Mouse (Mus musculus) left cerebral cortex, adult 2 months (tissue): ENCODE measurements around the gene Ddr2. TPM values are rescaled to one million over a fixed set of nuclear protein-coding genes. Genes with fewer than 3 reads are reported as not detected.

Experiments
- DNase-seq, 2 experiments: peaks; one replicate each; pipeline ENCODE4 v3.0.0; 2021 to 2022; ENCODE audit warnings: low spot score in 2 of 2, mixed read lengths in 1 of 2; ENCODE audit errors: extremely low spot score in 1 of 2
- H3K27ac ChIP-seq: fragments of 200-600 bp; 2 replicates; pipeline ENCODE4 v1.8.1; 2022
- H3K4me3 ChIP-seq: fragments of 200-600 bp; 2 replicates; pipeline ENCODE4 v1.8.1; 2022
- CTCF ChIP-seq: fragments of 200-600 bp; IDR thresholded peaks from 2 replicates; pipeline ENCODE4 v1.8.1; 2022; ENCODE audit warnings: antibody characterized with exemption, mild to moderate bottlenecking, moderate library complexity
- intact Hi-C: fragments of 180-260 bp; cut with DNase I; formaldehyde crosslinking; loops from one replicate; pipeline ENCODE4 v1.15.1; 2025
- long read RNA-seq, 2 experiments: library from polyadenylated mRNA; stranded (forward); transcript quantifications; one replicate each; pipeline ENCODE4 v2.0.0; 2021; ENCODE audit warnings: borderline mapping rate in 2 of 2
- total RNA-seq, 2 experiments: library from RNA; stranded (reverse); gene quantifications; 2 replicates each; pipeline ENCODE4 v1.2.3; 2021

Ddr2 gene
- total RNA-seq = 1 to 10 TPM; 5.7 to 7.2 TPM
- long read RNA-seq, experiment 1, partial matches to known transcripts = 1 of 3 reads
- long read RNA-seq, experiment 1, other reads (novel, unspliced or antisense) = 2 of 3 reads
- long read RNA-seq, experiment 2, partial matches to known transcripts = 2 of 3 reads
- long read RNA-seq, experiment 2, other reads (novel, unspliced or antisense) = 1 of 3 reads

GRCm38 (mm10) chr1:170110516-170111332 is at the start of gene Ddr2:
Ddr2 (minus strand) TSS chr1:170110762.
- Histone ChIP-seq H3K27ac (peak within 1 kb of the TSS; percentile 15), H3K4me3 (peak within 1 kb of the TSS; percentile 2)
- TF ChIP-seq CTCF = no peak
- DNase-seq = no peak
- intact Hi-C loops = no loop called here

- no peak for DNase-seq
- intact Hi-C loops = no loop called here
- no peak overlapping the region for H3K27ac ChIP-seq
- no peak overlapping the region for H3K4me3 ChIP-seq
- peak; percentile 1 for TF ChIP-seq CTCF
Measured at GRCm38 (mm10) chr1:170159707-170160106, 49.1 kb upstream of the Ddr2 start.

GRCm38 (mm10) chr1:170155761-170156160 is 45.2 kb upstream of the Ddr2 start:
- DNase-seq = no peak
- TF ChIP-seq CTCF = no peak
- Histone ChIP-seq H3K4me3 (no peak overlapping the region), H3K27ac (no peak overlapping the region)
- intact Hi-C loops = no loop called here

GRCm38 (mm10) chr1:170155298-170155697 is 44.7 kb upstream of the Ddr2 start:
- DNase-seq = no peak
- H3K4me3 ChIP-seq = no peak overlapping the region
- intact Hi-C loops = no loop called here
- TF ChIP-seq CTCF = no peak; the same call in none of the 2 replicates
- no peak overlapping the region for H3K27ac ChIP-seq

GRCm38 (mm10) chr1:170153986-170154385 is 43.4 kb upstream of the Ddr2 start:
- H3K27ac ChIP-seq = no peak overlapping the region
- intact Hi-C loops = no loop called here
- H3K4me3 ChIP-seq = no peak overlapping the region
- no peak for DNase-seq
- no peak for TF ChIP-seq CTCF

- H3K27ac ChIP-seq = no peak overlapping the region
- H3K4me3 ChIP-seq = no peak overlapping the region
- TF ChIP-seq CTCF = no peak
- DNase-seq = no peak
- intact Hi-C loops = no loop called here
Measured at GRCm38 (mm10) chr1:170152552-170152951, 42.0 kb upstream of the Ddr2 start.

GRCm38 (mm10) chr1:170150870-170151269 is 40.3 kb upstream of the Ddr2 start:
- no peak for TF ChIP-seq CTCF
- Histone ChIP-seq H3K27ac (no peak overlapping the region), H3K4me3 (no peak overlapping the region)
- DNase-seq = no peak
- intact Hi-C loops = no loop called here

- TF ChIP-seq CTCF = no peak
- no peak overlapping the region for H3K27ac ChIP-seq
- no peak overlapping the region for H3K4me3 ChIP-seq
- no peak for DNase-seq
- intact Hi-C loops = no loop called here
Measured at GRCm38 (mm10) chr1:170149756-170150155, 39.2 kb upstream of the Ddr2 start.

- H3K4me3 ChIP-seq = no peak overlapping the region
- intact Hi-C loops = no loop called here
- no peak overlapping the region for H3K27ac ChIP-seq
- TF ChIP-seq CTCF = no peak
- no peak for DNase-seq
Measured at GRCm38 (mm10) chr1:170148536-170148935, 38.0 kb upstream of the Ddr2 start.

GRCm38 (mm10) chr1:170147651-170148448 is 37.3 kb upstream of the Ddr2 start:
- TF ChIP-seq CTCF = no peak
- intact Hi-C loops = no loop called here
- DNase-seq = no peak
- no peak overlapping the region for H3K4me3 ChIP-seq
- no peak overlapping the region for H3K27ac ChIP-seq

- no peak overlapping the region for H3K4me3 ChIP-seq
- DNase-seq = no peak
- TF ChIP-seq CTCF = no peak
- no peak overlapping the region for H3K27ac ChIP-seq
- intact Hi-C loops = no loop called here
Measured at GRCm38 (mm10) chr1:170145606-170146005, 35.0 kb upstream of the Ddr2 start.

- intact Hi-C loops = no loop called here
- TF ChIP-seq CTCF = no peak
- no peak overlapping the region for H3K27ac ChIP-seq
- H3K4me3 ChIP-seq = no peak overlapping the region
- DNase-seq = no peak
Measured at GRCm38 (mm10) chr1:170142256-170142871, 31.8 kb upstream of the Ddr2 start.
